Mouse (Mus musculus) adrenal gland, adult (tissue): ENCODE results near the gene Ep300.
"Not testable (repeated sequence)": the region's sequence is repeated elsewhere in the genome, so short reads cannot be mapped to it uniquely, and the experiment has no call there.

Source experiments
- DNase-seq, 2 experiments: peaks; one replicate each; pipeline ENCODE4 v3.0.0; 2022 to 2023; ENCODE audit warnings: low spot score in 1 of 2; ENCODE audit not compliant: inconsistent age in 2 of 2

Gene Ep300

DNA sequence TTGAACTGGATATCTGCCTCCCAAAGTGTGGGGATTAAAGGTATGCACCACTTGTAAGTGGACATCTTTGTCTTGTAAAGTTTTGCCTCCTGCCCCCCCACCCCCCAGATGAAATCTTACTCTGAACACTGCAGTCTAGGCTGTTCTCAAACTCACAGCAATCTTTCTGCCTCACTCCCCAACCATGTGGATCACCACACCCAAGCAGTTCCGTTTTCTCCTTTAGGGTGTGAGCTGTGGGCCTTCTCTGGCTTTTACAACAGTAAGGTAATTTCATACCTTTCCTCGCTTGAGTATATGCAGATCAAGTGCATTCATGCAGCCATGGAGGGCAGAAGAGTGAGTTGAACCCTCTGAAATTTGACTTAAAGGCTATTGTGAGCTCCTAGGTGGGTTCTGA lies 115.0 kb downstream of the Ep300 start:
- DNase-seq = no peak

- peak in 1 of 2 experiments; percentile 53 for DNase-seq
Observed at GRCm38 (mm10) chr15:81700601-81701000, 115.5 kb downstream of the Ep300 start.

GRCm38 (mm10) chr15:81701350-81701749 lies 116.2 kb downstream of the Ep300 start:
- not testable (repeated sequence) for DNase-seq
